Mouse (Mus musculus): Measurements from ENCODE around the gene Zfyve16. TPM values are rescaled to one million over a fixed set of nuclear protein-coding genes. Genes with fewer than 3 reads are reported as not detected.

The Zfyve16 gene
- polyA plus RNA-seq, 1 experiment from 2014 or later: 8.6 TPM

DNA sequence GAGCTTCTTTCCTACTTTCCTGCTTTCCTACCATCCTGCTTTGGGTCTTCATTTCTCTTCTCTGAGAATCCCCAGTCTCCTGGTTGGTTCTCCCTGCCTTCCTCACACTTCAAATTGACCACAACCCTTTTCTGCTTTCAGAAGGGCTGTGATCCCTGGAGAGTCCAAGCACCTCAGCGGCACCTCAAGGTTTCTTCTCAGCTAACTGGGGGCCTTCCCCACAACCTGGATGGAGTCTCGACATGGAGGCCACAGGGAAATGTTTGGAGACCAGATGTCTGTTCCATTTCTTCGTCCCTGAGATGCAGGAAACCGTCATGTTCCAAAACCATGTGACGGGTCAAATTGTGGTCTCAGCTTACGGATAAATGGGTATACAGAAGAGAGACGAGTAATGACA is 83.8 kb downstream of the Zfyve16 start:
- WGBS: 88% methylated on average over 7 of the region's 7 CpGs
- H3K4me3 ChIP-seq (replicated peaks): no peak overlapping the region
- H3K36me3 ChIP-seq: no peaks in the 10 kb centered on the region
- no peaks in the 10 kb centered on the region for H3K27me3 ChIP-seq (replicated peaks)
- ATAC-seq (ENCODE audit: insufficient read depth, low FRiP score, low read depth): no peak
- no peak overlapping the region for H3K9ac ChIP-seq
- H3K4me1 ChIP-seq: no peaks in the 10 kb centered on the region
- no peak overlapping the region for H3K4me2 ChIP-seq
- no peak overlapping the region for H3K27ac ChIP-seq
- H3K9me3 ChIP-seq: no peaks in the 10 kb centered on the region

DNA sequence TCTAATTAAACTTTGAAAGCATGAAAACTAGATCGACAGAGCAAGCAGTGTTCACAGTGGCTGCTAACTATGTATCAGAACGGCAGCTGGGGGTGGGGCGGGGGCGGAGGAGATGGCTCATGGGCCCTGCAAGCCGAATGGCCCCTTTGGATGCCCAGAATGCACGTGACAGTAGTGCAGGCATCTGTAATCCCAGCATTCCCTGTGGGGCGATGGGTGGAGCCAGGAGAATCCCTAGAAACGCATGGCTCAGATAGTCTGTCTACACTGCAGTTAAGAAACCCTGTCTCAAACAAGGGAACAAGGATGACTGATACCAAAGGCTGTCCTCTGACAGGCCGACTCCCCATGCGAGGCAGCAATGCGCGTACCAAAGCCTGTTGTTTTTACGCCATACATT is 90.4 kb downstream of the Zfyve16 start:
- no peak overlapping the region for H3K27ac ChIP-seq
- 70% methylated on average over 13 of the region's 13 CpGs for WGBS
- ATAC-seq (ENCODE audit: insufficient read depth, low FRiP score, low read depth): no peak
- H3K36me3 ChIP-seq: no peaks in the 10 kb centered on the region
- no peak overlapping the region for H3K4me2 ChIP-seq
- no peak overlapping the region for H3K9ac ChIP-seq
- H3K4me3 ChIP-seq (replicated peaks): no peak overlapping the region
- H3K27me3 ChIP-seq (replicated peaks): no peaks in the 10 kb centered on the region
- no peaks in the 10 kb centered on the region for H3K4me1 ChIP-seq
- no peaks in the 10 kb centered on the region for H3K9me3 ChIP-seq

DNA sequence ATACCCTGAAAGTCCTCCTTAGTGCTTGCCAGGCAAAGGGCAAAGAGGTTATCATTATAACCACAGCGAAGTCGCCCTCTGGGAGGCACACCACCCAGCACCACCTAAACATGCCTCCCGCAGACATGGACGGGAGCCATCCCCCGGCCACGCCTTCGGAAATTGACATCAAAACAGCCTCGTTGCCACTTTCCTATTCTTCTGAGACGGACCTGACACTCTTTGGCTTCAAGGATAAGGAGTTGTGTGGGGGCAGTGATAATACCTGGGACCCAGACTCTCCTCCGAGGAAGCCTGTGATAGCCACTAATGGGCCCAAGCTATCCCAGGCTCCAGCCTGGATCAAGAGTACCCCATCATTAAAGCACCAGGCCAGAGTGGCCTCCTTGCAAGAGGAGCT is 92.0 kb downstream of the Zfyve16 start:
- no peak overlapping the region for H3K9ac ChIP-seq
- H3K9me3 ChIP-seq: no peaks in the 10 kb centered on the region
- no peaks in the 10 kb centered on the region for H3K27me3 ChIP-seq (replicated peaks)
- ATAC-seq (ENCODE audit: insufficient read depth, low FRiP score, low read depth): no peak
- no peaks in the 10 kb centered on the region for H3K4me1 ChIP-seq
- H3K4me3 ChIP-seq (replicated peaks): no peak overlapping the region
- H3K4me2 ChIP-seq: no peak overlapping the region
- WGBS: 82% methylated on average over 10 of the region's 10 CpGs
- no peak overlapping the region for H3K27ac ChIP-seq
- H3K36me3 ChIP-seq: no peaks in the 10 kb centered on the region

Other genes starting within 250 kb of the Zfyve16 start
- 0.75 and 1.2 TPM in 2 replicates for gene Gm20379, start 224.9 kb downstream of the Zfyve16 start, polyA plus RNA-seq (2015; fragmentation: Nextera tagmentation; extraction: Ambion mirVana)
- 15.1 and 17.0 TPM in 2 replicates for gene Dhfr, start 176.1 kb downstream of the Zfyve16 start, polyA plus RNA-seq (2015; fragmentation: Nextera tagmentation; extraction: Ambion mirVana)
- 20.4 and 23.6 TPM in 2 replicates for gene Msh3, start 175.9 kb downstream of the Zfyve16 start, polyA plus RNA-seq (2015; fragmentation: Nextera tagmentation; extraction: Ambion mirVana)
- gene Ankrd34b, start 105.0 kb downstream of the Zfyve16 start, polyA plus RNA-seq (2015; fragmentation: Nextera tagmentation; extraction: Ambion mirVana): 0.08 and 0.13 TPM in 2 replicates
- 0.22 and 0.26 TPM in 2 replicates for gene Fam151b, start 46.9 kb downstream of the Zfyve16 start, polyA plus RNA-seq (2015; fragmentation: Nextera tagmentation; extraction: Ambion mirVana)
- not detected in 2 replicates for gene Spz1, start 45.3 kb upstream of the Zfyve16 start, polyA plus RNA-seq (2015; fragmentation: Nextera tagmentation; extraction: Ambion mirVana)
- gene Serinc5, start 80.2 kb upstream of the Zfyve16 start, polyA plus RNA-seq (2015; fragmentation: Nextera tagmentation; extraction: Ambion mirVana): 20.4 and 21.9 TPM in 2 replicates